ENCODE assay signal across 12 mouse cellular contexts in genomic region chr3:68691938-68692599, GRCm38 (mm10). TPM values are rescaled to one million over a fixed set of nuclear protein-coding genes. Genes with fewer than 3 reads are reported as not detected.
DNase-seq lines count a peak whose midpoint lies in the region; ATAC-seq and TF ChIP-seq lines count a peak whose summit lies in the region.
"Had no signal": no experiment of that assay in that cellular context is flagged by ENCODE, and none has a peak within 500 bp of the region (broad histone marks: within the 10 kb centered on the region; RNA-seq: fewer than 3 reads in every experiment).

No protein-coding gene starts in this region.

- TF ChIP-seq CTCF in gastrocnemius, adult 2 months (IDR thresholded peaks at IDR 0.05) = no peak
- no peak for TF ChIP-seq CTCF in kidney, postnatal 0 days (IDR thresholded peaks at IDR 0.05; ENCODE audit: low read depth)

- no peak for ATAC-seq in kidney, postnatal 0 days (replicated peaks; ENCODE audit: low FRiP score, low read depth)
- no peak for ATAC-seq in activated CD4-positive, CD25-positive, alpha-beta regulatory T cell, adult 4 months
- ATAC-seq: hindbrain, postnatal 0 days had no signal

- intact Hi-C loops in gastrocnemius, adult 2 months (cut with DNase I) = loop anchor here (5.0 kb wide), 2 partner anchors 75 to 110 kb away; no protein-coding TSS in a partner anchor
- intact Hi-C loops in gastrocnemius, postnatal 14 days (cut with DNase I; ENCODE audit: low total_unique reads) = no loop called here

- H3K27me3 ChIP-seq in kidney, postnatal 0 days (ENCODE audit: insufficient read depth, low read length) = no peaks in the 10 kb centered on the region

- peak overlapping the region; percentile 55; the same call in 1 of the 2 replicates for H3K4me3 ChIP-seq in gastrocnemius, adult 2 months
- no peak overlapping the region for H3K4me3 ChIP-seq in kidney, postnatal 0 days (replicated peaks; ENCODE audit: low read depth, low read length)
- H3K4me3 ChIP-seq: erythroblast, embryonic 14.5 days had no signal

- H3K4me1 ChIP-seq in kidney, postnatal 0 days (replicated peaks; ENCODE audit: insufficient read depth, low read length) = peaks cover 5% of the 10 kb centered on the region; the same call in 1 of the 2 replicates

- 35% methylated on average over 7 of the region's 7 CpGs for WGBS in kidney, postnatal 0 days

- peak overlapping the region; percentile 87 for H3K27ac ChIP-seq in gastrocnemius, adult 2 months
- H3K27ac ChIP-seq in kidney, postnatal 0 days = peak overlapping the region; percentile 8; the same call in 1 of the 2 replicates
- H3K27ac ChIP-seq: hindbrain, postnatal 0 days; macrophage had no signal

- no peak overlapping the region for H3K9ac ChIP-seq in kidney, postnatal 0 days (ENCODE audit: low read depth, low read length)

- H3K36me3 ChIP-seq in kidney, postnatal 0 days (ENCODE audit: insufficient read depth, low read length) = no peaks in the 10 kb centered on the region

- H3K9me3 ChIP-seq in kidney, postnatal 0 days (replicated peaks; ENCODE audit: low read length) = no peaks in the 10 kb centered on the region

- no peak for DNase-seq in gastrocnemius, adult 2 months
- no peak for DNase-seq in gastrocnemius, postnatal 14 days
- DNase-seq in kidney, postnatal 0 days (ENCODE audit: low spot score) = peak; percentile 51
- no peak for DNase-seq in kidney, postnatal 25 days
- peak; percentile 1 for DNase-seq in urinary bladder, postnatal 14 days (ENCODE audit: low spot score)
- no peak for DNase-seq in urinary bladder, postnatal 36 days (ENCODE audit: low spot score in 2 of 2)
- DNase-seq in cerebellum, postnatal 4 days (ENCODE audit: low spot score in 2 of 2) = no peak

- H3K4me2 ChIP-seq in kidney, postnatal 0 days (ENCODE audit: low read length) = peak overlapping the region; percentile 19; the same call in 1 of the 2 replicates

RNA-seq across cellular contexts. Expression of gene Il12a, which starts 1.6 kb away (rescaled TPM):
- 1 to 10 TPM; 4.1 to 4.8 TPM for total RNA-seq in gastrocnemius, adult 2 months (2021)
- total RNA-seq in gastrocnemius, postnatal 14 days (2021) = 1 to 10 TPM; 3.4 to 4.1 TPM
- 0.14 and 0.72 TPM in 2 replicates for polyA plus RNA-seq in kidney, postnatal 0 days (2015; fragmentation: Nextera tagmentation; extraction: Ambion mirVana)
- polyA plus RNA-seq in activated CD4-positive, CD25-positive, alpha-beta regulatory T cell, adult 4 months (2017; shearing (Covaris generic)) = not detected
- total RNA-seq: hindbrain, postnatal 0 days had no signal
- polyA plus RNA-seq: adrenal gland, adult 2 months; erythroblast, embryonic 14.5 days had no signal

Comparison
In these comparisons a context has a peak if more than half of its experiments do, and no peak if none do; other contexts are left out.
1. DNase-seq: peak in kidney, postnatal 0 days (single experiment) and urinary bladder, postnatal 14 days (single experiment); none in gastrocnemius, adult 2 months (single experiment), gastrocnemius, postnatal 14 days (single experiment), kidney, postnatal 25 days (0 of 2), urinary bladder, postnatal 36 days (0 of 2) and cerebellum, postnatal 4 days (0 of 2).